Mouse (Mus musculus) cerebellum, adult 2 months (tissue): ENCODE data around the gene Krcc1.

Source experiments
- CTCF ChIP-seq: fragments of 200-500 bp; IDR thresholded peaks from 2 replicates; pipeline ENCODE4 v1.5.1; 2011; ENCODE audit warnings: low read depth, mild to moderate bottlenecking, control low read depth, low read length, moderate library complexity, borderline replicate concordance; ENCODE audit not compliant: insufficient read depth
- POLR2A ChIP-seq: fragments of 200-500 bp; IDR thresholded peaks from 2 replicates; pipeline ENCODE4 v1.6.1; 2011; ENCODE audit warnings: low read length, control low read depth, borderline replicate concordance; ENCODE audit not compliant: insufficient read depth

- TF ChIP-seq POLR2A (no peak), CTCF (no peak)
Observed at GRCm38 (mm10) chr6:71261060-71261459, 10.4 kb upstream of the Krcc1 start.
